Mouse (Mus musculus) brain, embryonic 14.5 days (tissue): Measurements from ENCODE around the gene Olfml2b. TPM values are rescaled to one million over a fixed set of nuclear protein-coding genes. Genes with fewer than 3 reads are reported as not detected.

ENCODE experiments used
- DNase-seq: peaks from one replicate; pipeline ENCODE4 v3.0.0-alpha.2; 2011; ENCODE audit warnings: low read depth
- CTCF ChIP-seq: fragments of 200-500 bp; IDR thresholded peaks from 2 replicates; pipeline ENCODE4 v1.5.1; 2012; ENCODE audit warnings: inconsistent platforms, mild to moderate bottlenecking, moderate library complexity, borderline replicate concordance; ENCODE audit not compliant: insufficient read depth, insufficient read length; ENCODE audit errors: extremely low read depth
- POLR2A ChIP-seq: fragments of 200-500 bp; IDR thresholded peaks from 2 replicates; pipeline ENCODE4 v1.6.1; 2012; ENCODE audit warnings: mild to moderate bottlenecking, inconsistent platforms, borderline replicate concordance; ENCODE audit not compliant: poor library complexity, insufficient read depth, insufficient read length, severe bottlenecking; ENCODE audit errors: extremely low read depth
- polyA plus RNA-seq: library from polyadenylated mRNA; depleted of rRNA; stranded (reverse); fragments of >200 nt; gene quantifications from 2 replicates; pipeline ENCODE4 v1.2.3, GENCODE M21; 2012

Olfml2b gene
- polyA plus RNA-seq, 1 experiment = 6.5 TPM

- no peak for TF ChIP-seq CTCF
- TF ChIP-seq POLR2A = no peak
- no peak for DNase-seq
Measured at GRCm38 (mm10) chr1:170651046-170651723, 6.9 kb downstream of the Olfml2b start.

GRCm38 (mm10) chr1:170651989-170652740 is 7.8 kb downstream of the Olfml2b start:
- no peak for DNase-seq
- no peak for TF ChIP-seq POLR2A
- no peak for TF ChIP-seq CTCF

GRCm38 (mm10) chr1:170655280-170655917 is 11.1 kb downstream of the Olfml2b start:
- TF ChIP-seq CTCF (no peak), POLR2A (no peak)

GRCm38 (mm10) chr1:170656518-170657227 is 12.3 kb downstream of the Olfml2b start:
- TF ChIP-seq POLR2A (no peak), CTCF (no peak)
- peak; percentile 50 for DNase-seq

More at GRCm38 (mm10) chr1:170655280-170655917, 11.1 kb downstream of the Olfml2b start:
- DNase-seq = peak; percentile 67

- TF ChIP-seq POLR2A (no peak), CTCF (no peak)
- no peak for DNase-seq
Measured at GRCm38 (mm10) chr1:170657228-170657521, 12.8 kb downstream of the Olfml2b start.

GRCm38 (mm10) chr1:170657643-170658314 is 13.4 kb downstream of the Olfml2b start:
- no peak for DNase-seq
- TF ChIP-seq CTCF (no peak), POLR2A (no peak)

- no peak for DNase-seq
- no peak for TF ChIP-seq POLR2A
- TF ChIP-seq CTCF = no peak
Measured at GRCm38 (mm10) chr1:170659260-170659659, 14.9 kb downstream of the Olfml2b start.

- TF ChIP-seq CTCF = no peak
- no peak for TF ChIP-seq POLR2A
- DNase-seq = no peak
Measured at GRCm38 (mm10) chr1:170664620-170665185, 20.4 kb downstream of the Olfml2b start.

GRCm38 (mm10) chr1:170665200-170665599 is 20.9 kb downstream of the Olfml2b start:
- TF ChIP-seq CTCF (no peak), POLR2A (no peak)
- peak; percentile 33 for DNase-seq

- no peak for DNase-seq
- no peak for TF ChIP-seq CTCF
- no peak for TF ChIP-seq POLR2A
Measured at GRCm38 (mm10) chr1:170674184-170674775, 29.9 kb downstream of the Olfml2b start.
